Mouse (Mus musculus) layer of hippocampus, adult 8-10 months (tissue): ENCODE measurements at regions not wholly inside any gene's neighbourhood (a gene's known extent, or its start where the extent isn't known, plus 50 kb on each side); places are given as distances from the start of the nearest gene placed in this dataset.

Experiments used
- DNase-seq, 2 experiments: peaks; one replicate each; pipeline ENCODE4 v3.0.0; 2022; ENCODE audit warnings: low spot score in 2 of 2

DNA sequence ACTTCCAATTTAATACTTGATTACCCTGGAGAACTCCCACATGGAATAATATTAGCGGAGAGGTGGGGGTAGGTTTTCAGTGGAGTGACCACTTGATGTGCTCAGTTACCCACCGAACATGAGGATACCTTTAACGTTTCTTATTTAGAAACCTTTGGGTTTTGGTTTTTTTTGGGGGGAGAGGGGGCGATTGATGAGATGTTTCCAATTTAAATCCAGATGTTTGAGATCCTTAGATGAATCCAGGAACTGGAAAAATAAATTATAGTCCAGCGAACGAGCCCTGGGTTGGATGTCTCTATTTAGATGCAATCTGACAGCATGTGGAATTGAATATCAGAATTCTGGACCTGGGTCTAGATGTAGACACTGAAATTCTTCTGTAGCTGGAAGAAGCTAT, 393.4 kb downstream of the Cd83 start:
- no peak for DNase-seq

DNA sequence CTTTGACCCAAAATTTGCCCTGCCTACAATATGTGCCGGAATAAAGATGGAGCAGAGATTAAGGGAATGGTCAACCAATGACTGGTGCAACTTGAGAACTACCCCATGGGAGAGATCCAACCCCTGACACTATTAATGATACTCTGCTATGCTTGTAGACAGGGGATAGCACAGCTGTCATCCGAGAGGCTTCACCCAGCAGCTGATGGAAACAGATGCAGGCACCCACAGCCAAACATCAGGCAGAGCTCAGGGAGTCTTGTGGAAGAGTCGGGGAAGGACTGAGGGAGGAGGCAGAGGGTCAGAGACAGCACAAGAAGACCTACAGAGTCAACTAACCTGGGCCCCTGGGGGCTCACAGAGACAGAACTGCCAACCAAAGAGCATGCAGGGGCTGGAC, 395.8 kb downstream of the Cd83 start:
- no peak for DNase-seq

DNA sequence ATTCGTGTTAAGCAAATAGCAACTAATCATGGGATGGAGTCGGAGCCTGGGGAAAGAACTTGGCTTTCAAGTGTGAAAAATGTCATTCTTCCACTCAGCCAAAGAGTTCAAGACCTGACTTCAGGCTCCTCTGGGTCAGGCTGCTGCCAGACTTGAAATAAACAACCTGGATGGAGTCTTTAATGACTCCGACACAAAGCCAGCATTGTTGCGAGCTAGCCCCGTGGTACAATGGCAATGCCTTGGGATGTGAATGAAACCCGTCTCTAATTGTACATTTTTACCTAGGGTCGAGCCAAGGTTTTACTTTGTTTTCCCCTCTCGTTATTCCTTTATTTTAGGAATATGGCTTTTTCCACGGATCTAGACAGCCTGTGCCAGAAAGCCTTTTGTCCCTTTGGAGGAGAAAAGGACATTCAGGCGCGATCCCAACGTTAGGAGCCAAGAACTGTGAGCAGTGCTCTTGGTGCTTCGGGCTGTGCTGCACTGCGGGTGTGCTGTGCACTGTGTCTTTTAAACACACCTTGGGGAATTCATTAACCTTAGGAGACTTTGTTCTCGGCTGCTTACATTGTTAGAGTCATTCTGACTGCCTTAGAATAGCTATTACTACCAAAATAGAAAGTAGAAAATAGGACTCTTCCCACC, 398.1 kb downstream of the Cd83 start:
- no peak for DNase-seq

DNA sequence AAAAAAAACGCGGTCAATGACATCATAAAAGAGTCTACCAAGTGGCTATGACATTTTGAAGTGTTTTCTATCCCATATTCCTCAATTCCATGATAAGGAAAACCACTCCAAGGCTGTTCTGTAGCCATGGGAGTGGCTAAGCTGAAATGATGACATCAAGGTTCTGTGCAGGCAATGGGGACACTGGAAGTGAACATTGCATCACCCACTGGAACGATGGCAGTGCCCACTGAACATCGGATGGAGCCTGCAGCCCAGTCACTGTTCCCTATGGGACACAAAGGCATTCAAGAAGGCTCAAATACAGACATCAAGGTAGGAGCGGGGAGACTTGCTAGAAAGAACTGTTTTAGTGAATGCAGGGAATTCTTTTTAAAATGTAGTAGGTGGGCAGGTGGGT, 410.8 kb downstream of the Cd83 start:
- DNase-seq, result no peak

DNA sequence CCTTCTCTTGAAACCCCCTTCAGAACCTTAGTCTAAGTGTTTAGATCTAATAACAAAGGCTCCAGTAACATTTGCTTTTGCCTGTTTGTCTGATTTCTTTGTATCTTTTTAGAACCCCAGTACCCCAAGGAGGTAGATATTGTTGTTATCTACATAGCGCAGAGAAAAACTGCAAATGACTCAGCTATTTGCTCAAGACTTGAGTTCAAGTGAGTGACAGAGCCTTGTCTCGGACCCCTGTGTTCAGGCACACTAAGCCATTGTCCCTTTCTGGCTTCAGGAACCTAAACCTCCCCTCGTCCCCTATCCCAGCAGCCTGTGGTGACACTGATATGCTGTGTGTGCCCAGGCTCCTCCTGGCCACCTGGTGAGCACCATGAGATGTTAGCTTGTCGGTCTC, 421.5 kb downstream of the Cd83 start:
- no peak for DNase-seq

DNA sequence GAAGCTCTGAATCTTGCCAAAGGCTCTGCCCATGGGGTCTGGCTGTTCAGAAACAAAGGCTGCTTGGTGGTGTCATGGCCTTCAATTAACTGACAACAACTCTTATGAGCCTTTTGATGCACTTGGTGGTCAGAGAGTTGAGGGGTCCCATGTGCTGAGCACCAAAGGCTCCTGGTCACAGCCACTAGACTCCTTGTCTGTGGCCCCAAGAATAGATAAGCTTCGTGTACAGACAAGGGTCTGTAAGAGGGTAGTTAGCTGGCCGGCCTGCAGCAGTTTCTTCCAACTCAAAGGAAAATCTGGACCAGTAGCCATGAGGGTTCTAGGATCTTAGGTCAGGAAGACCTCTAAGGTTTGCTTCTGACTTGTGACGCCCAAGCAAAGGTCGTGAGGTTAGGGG, 421.9 kb downstream of the Cd83 start:
- no peak for DNase-seq

DNA sequence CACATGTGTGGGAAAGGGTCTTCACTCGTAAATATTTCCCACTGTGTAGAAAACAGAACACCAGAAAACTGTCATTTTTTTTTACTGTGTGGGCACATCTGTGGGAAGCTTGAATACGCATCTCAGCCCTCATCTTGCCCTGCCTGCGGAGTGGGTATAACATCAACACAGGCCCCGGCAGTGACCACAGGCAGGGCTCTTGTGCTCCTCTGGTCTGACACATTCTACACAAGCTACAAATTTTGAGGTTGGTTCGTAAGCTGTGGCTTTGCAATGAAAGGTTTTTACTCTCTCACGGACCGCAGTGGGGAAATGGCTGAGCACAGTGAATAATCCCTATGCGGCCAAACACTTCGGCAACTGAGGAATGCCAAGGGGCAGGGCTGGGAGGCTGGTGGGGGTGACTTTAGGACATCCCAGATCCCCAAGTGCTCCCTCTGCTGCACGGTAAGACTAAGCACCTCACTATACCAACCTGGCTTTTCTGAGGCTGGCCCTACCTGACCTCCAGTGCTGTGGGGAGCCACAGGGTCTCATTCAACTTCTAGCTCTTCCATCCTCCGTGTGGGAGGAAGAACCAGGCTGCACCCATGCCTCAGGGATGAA, 422.9 kb downstream of the Cd83 start:
- no peak for DNase-seq

DNA sequence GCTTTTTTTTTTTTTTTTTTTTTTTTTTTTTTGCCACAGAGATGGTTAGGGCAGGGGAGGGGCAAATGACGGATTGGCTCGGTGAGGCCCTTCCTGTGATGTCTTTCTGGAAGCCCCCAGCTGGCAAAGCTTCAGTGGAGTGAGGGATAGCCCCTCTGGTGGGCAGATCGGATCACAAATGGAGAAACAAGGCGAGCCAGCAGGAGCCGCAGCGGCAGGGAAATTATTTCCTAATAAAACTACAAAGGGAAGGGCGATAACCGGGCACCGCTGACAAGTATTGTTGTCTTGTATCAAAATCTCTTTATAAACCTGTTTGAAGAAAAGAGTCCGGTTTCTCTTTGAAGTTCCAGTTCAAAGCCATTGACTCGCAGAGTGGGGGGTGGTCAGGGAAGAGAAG, 424.5 kb downstream of the Cd83 start:
- DNase-seq, result no peak

DNA sequence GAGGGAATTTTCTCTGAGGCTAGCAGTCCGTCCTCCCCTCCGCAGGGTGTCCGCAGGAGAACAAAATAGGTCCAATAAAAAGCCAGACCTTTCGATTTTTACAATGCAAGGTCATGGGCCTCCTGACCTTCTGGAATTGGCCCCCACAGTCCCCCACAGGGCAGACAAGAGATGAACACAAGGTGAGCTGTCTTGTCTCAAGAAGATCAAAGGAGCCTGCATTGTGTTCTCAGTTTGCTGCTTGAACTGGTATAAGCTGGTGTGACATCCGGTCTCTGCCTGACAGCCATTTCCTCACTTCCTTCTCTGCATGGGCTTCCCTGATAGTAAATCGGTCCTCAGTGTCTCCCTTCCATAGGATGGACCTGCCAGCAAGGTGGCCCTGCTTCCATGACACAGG, 425.5 kb downstream of the Cd83 start:
- DNase-seq, result no peak

DNA sequence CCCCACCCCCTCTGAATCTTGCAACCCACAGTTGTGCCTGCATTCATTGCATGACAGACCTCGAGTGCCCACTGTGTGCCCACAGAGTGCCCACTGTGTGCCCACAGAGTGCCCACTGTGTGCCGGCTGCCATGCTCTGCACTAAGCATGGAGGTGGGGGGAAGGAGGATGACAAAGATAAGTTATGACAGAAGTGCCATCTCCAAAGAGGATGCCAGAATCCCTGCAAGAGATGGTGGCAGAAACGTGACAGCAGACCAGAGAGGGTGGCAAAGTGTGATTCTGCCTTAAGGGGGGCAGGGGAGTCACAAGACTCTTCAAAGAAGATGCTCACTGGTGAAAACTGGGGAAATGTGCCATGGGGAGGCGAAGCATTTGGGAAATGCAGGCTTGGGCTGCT, 427.8 kb downstream of the Cd83 start:
- no peak for DNase-seq

DNA sequence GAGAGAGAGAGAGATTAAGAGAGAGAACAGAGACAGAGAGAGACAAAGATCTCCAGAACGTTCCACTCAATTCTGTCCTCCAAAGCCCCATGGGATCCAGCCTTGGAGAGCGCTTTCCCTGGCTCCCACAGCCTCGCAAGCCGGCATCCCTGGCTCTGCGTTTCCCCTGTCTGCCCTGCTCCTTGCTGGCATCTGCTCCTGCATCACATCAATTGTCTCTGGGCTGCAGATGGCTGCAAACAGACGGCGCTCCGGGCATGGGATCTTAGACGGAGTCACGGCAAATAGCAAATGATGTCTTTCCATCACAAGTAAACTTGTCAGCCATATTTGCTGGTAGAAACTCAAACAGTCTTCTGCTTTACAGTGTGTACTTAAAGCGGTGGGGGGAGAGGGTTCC, 428.4 kb downstream of the Cd83 start:
- DNase-seq, result no peak

DNA sequence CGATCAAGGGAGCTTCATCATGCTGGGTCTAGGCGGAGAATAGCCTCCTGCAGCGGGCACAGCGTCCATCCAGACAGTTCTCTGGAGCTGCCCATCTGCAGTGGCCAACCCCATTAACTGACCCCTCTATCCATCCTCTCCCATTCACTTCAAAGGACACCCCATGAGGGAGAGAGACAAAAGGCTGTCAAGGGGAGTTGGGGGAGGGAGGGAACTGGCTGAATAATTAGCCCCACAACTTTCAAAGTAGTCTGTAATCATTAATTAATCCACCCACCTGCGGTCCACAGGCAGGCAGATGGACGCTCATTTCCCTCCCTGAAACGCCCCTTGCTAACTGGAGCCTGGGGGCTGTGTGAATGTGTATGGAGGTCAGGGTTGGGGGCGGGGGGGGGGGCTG, 433.7 kb downstream of the Cd83 start:
- no peak for DNase-seq

DNA sequence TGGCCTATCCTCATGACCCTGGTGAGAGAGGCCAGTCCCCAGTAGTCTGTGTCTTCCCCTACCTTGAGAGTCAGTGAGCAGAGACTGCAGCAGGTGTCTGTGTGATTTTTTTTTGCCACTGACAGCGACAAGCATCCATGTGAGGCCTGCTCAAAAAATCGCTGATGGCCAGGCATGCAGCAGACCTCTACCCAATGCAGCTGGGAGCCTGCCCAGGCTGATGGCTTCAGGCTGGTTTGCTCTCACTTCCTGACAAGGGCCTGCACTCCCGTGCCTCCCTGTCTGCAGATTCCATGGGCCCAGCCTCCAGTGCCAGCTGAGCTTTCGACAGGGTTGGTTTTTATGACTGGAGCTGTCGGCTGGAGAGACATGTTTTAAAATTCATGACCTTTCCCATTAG, 437.1 kb downstream of the Cd83 start:
- no peak for DNase-seq

DNA sequence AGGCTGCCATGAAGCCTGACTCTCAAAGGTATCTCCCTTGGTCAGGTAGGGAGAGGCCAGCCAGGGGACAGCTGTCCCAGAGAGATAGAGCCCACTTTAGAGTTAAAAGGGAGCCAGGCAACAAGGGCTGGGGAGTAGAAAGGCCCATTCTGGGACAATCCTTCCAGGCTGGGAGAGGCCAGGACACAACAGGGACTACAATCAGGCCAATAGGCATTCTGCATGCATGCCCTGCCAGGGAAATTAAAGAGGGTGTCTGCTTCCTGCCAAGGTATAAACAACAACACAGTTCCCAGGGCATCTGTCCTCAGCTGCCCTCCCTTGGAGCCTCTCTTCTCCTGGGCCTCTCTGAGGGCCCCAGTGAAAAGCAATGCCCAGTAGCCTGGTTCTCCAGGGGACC, 437.8 kb downstream of the Cd83 start:
- peak in 1 of 2 experiments; percentile 47 for DNase-seq

DNA sequence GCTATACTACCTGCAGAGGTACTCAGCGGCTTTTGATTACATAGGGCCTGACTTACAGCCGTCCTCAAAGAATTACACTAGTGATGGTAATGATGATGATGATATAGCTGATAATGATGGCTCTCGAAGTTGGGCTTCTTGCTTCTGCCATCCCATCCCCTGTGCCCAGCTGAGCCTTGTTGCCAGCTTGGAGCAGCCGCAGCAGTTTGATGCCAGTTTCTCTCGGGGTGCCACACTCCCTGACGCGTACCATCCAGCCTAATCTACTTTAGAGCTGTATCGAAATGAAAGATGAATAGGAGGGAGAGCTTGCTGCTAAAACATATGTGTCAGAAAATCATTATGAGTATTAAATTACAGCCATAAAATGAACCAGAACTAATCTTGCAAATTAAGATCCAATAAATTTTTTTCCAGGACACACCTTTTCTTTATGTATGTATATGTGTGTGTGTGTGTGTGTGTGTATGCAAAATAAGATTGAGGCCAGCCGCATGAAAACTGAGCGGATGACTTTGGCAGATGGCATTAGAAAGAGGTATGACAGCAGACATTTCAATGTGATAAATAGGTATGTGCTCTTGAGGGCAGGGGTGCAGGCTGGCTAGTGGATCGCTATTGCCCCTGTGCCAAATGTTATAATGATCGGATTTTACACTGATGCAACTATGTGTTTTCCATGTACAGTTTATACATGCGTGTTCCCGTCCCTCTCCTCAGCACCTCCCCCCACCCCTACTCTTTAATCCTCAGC, 443.3 kb downstream of the Cd83 start:
- DNase-seq, result no peak

DNA sequence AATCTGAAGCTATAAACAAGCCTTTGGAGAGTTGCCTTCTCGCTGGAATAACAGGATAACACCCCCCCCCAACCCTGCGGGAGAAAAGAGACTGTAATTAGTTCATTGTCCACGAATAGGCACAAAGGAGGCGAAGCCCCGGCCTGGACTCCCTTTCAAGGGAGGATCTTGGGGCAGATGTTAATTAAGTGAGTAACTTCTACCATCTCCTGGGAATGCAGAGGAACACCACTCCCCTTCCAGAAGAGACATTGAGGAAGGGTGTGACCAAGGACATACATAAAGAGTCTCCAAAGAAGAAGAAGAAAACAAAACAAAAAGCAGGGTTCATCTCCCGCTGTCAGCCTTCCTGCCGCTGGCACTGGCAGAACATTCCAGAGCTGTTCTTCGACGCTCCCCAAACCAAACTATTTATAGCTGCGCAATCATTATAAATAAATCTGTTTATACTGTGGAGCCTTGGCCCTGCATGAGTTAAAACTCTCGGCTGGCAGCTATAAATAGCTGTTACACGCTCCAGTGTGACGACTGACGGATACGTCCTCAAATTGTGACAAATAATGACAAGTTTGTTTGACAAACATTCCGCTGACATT, 444.1 kb downstream of the Cd83 start:
- no peak for DNase-seq

DNA sequence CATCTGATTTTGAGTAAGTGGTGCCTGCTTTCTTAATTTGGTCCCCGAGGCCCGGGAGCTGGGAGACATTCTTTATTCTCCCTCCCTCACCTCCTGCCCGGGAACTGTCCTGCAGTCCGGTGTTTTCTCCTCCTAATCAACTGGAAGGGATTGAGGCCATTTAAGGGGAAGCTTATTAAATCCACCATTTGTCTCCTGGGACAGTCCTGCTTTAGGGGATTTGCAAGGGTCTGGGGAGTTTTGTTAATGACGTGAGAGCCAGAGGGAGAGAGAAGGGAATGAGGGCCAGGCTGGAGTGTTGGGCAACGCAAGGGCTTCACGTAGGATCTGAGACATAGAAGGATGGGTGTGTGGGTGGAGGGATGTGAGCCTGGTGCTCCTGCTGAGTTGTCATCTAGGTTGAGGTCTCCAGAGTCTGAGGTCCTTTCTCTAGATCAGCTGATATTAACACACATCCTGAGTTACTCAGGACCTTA, 444.6 kb downstream of the Cd83 start:
- no peak for DNase-seq

DNA sequence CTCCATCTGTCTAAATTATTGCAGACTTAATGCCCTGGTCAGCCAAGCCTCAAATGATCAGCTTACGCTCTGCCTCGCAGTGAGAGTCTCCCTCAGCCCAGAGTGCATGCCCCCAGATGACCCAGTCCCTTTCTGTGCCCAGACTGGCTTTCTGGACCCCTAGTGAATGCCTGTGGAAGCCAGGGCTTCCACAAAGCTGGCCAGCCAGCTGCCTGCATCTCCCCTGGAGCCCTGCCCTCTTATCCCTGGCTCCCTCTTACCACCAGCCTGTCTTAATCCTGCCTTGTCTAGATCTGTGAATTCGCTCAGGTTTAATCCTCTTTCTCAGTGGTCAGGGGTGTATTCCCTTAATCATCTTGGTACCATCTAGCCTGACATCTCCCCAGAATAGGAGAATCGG, 446.8 kb downstream of the Cd83 start:
- DNase-seq, result no peak

DNA sequence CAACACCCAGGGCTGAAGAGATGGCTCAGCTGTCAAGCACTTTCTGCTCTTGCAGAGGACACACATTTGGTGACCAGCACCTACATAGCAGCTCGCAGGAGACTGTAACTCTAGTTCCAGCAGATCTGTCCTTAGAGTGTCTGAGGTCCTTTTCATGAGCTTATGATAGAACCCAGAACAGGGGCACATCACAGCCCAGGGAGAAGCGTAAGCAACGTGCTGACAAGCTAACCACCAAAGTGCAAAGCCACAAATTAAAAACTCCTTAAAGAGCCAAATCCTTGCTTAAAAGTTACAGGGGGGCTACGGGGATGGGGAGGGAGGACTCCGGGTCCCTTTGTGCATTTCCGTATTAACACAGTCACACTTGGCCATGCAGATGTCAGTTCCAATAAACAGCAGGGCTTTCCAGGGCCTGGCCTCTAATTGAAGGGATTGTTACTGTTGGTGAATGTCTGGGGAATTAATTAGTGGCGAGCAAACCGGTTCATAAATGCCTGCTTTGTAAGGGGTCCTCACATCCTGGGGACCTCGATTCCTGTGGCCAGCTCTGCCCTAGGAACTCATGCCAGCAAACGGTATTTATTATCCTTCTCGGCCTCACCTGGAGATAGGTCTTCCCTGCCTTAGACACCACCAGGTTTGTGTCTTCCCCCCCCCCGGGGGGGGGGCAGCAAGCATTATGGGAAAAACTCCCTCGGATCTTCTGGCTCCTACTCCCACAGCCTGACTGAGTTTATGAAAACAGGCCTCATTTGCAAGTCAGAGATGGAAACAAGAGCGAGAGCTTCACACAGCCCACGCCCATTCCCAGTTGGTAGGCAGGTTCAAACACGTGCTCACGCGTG, 447.5 kb downstream of the Cd83 start:
- DNase-seq, result peak; percentile 82 to 85

DNA sequence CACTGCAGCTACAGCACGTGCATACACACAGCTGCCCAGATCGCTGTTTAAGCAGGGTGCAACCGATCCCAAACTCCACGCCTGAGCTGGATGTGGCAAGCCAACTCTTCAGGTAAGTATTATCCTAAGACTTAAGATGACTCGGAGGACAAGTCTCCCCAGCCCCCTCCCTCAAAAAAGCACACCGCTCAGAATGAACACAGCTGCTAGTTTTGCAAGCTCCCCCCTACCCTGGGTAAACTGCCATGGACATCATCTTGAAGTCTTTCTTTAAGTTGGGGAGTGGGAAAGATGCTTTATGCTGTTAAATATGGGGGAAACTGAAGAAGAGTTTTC, 448.1 kb downstream of the Cd83 start:
- DNase-seq, result no peak

DNA sequence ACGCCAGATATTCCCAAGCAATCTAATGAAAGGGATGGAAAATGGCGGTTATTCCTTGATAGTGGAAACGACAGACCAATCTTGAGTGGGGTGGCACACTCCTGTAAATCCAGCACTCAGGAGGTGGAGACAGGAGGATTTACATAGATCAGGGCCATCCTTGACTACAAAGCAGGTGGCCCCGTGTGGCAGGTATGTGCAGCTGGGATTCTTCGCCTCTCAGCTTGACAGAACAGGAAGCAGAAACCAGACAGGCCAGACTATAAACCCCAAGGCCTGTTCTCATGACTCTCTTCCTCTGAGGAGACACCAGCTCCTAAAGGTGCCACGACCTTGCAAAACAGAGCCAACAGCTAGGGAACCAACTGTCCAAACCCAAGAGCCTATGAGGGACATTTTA, 449.7 kb downstream of the Cd83 start:
- DNase-seq, result no peak

DNA sequence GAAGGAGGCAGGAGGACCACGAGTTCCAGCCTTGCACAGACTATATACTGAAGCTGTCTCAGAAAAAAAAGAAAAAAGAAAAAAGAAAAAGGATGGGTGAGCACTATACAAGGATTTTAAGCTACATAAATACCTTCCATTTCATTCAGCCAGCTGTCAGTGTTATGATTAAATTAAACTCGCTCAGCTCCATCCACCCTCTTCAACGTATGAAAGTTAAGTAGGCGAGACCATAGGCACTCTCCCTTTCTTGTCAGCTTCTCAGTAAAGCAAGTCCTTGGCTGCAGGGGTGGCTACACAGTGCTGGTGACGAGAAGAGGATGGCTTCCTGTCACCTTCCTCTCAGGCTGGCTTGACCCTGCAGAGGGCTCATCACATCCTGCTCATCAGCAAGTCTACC, 450.7 kb downstream of the Cd83 start:
- DNase-seq, result no peak
